Comparison of ENCODE assay signal across 10 mouse cellular contexts in genomic region chrX:135958589-135959225, GRCm38 (mm10). TPM values are rescaled to one million over a fixed set of nuclear protein-coding genes. Genes with fewer than 3 reads are reported as not detected.
DNase-seq lines count a peak whose midpoint lies in the region; ATAC-seq and TF ChIP-seq lines count a peak whose summit lies in the region.
"Had no signal": no experiment of that assay in that cellular context is flagged by ENCODE, and none has a peak within 500 bp of the region (broad histone marks: within the 10 kb centered on the region; RNA-seq: fewer than 3 reads in every experiment).

No protein-coding gene starts in this region.

- TF ChIP-seq POLR2A in thymus, adult 2 months (IDR thresholded peaks at IDR 0.05; ENCODE audit: control insufficient read depth, extremely low read depth, insufficient read depth, low read length, poor library complexity), result no peak

- no peak overlapping the region for H3K9ac ChIP-seq in midbrain, embryonic 14.5 days (replicated peaks; ENCODE audit: low read length)
- no peak overlapping the region for H3K9ac ChIP-seq in heart, postnatal 0 days (replicated peaks; ENCODE audit: low read depth, low read length)
- H3K9ac ChIP-seq: limb, embryonic 13.5 days had no signal

- no peak for TF ChIP-seq EP300 in heart, postnatal 0 days (IDR thresholded peaks at IDR 0.05; ENCODE audit: low read depth)

- peak; percentile 0 for DNase-seq in heart, adult 8-10 months (ENCODE audit: low spot score)
- DNase-seq in heart, embryonic 10.5 days (ENCODE audit: low spot score), result no peak
- DNase-seq in midbrain, embryonic 14.5 days, result no peak
- no peak for DNase-seq in midbrain, embryonic 10.5 days (ENCODE audit: low spot score)
- DNase-seq in heart, postnatal 0 days (ENCODE audit: low spot score), result peak; percentile 24
- peak; percentile 58 for DNase-seq in skeletal muscle tissue, adult 2 months (ENCODE audit: low read depth, low spot score)
- DNase-seq in thymus, adult 2 months, result no peak
- DNase-seq: adrenal gland, postnatal 25 days had no signal

- H3K36me3 ChIP-seq in heart, embryonic 10.5 days, result no peaks in the 10 kb centered on the region
- no peaks in the 10 kb centered on the region for H3K36me3 ChIP-seq in midbrain, embryonic 14.5 days (ENCODE audit: control insufficient read depth, insufficient read depth, low read length)
- no peaks in the 10 kb centered on the region for H3K36me3 ChIP-seq in midbrain, embryonic 10.5 days
- no peaks in the 10 kb centered on the region for H3K36me3 ChIP-seq in heart, postnatal 0 days (replicated peaks; ENCODE audit: control insufficient read depth, insufficient read depth, low read length)
- H3K36me3 ChIP-seq in thymus, adult 2 months (ENCODE audit: control insufficient read depth, insufficient read depth, low read length), result no peaks in the 10 kb centered on the region
- H3K36me3 ChIP-seq: limb, embryonic 13.5 days had no signal

- no peak overlapping the region for H3K4me2 ChIP-seq in midbrain, embryonic 14.5 days (ENCODE audit: low read length)
- no peak overlapping the region for H3K4me2 ChIP-seq in heart, postnatal 0 days (ENCODE audit: low read depth, low read length)
- H3K4me2 ChIP-seq: limb, embryonic 13.5 days had no signal

- H3K4me1 ChIP-seq in heart, embryonic 10.5 days, result peaks cover 3% of the 10 kb centered on the region; the same call in 1 of the 2 replicates
- H3K4me1 ChIP-seq in midbrain, embryonic 14.5 days (ENCODE audit: control insufficient read depth, insufficient read depth, low read length), result peaks cover 5% of the 10 kb centered on the region
- peaks cover 10% of the 10 kb centered on the region for H3K4me1 ChIP-seq in midbrain, embryonic 10.5 days
- H3K4me1 ChIP-seq in heart, postnatal 0 days (ENCODE audit: control insufficient read depth, insufficient read depth), result no peaks in the 10 kb centered on the region
- no peaks in the 10 kb centered on the region for H3K4me1 ChIP-seq in thymus, adult 2 months (replicated peaks; ENCODE audit: control insufficient read depth, insufficient read depth, low read length)
- H3K4me1 ChIP-seq: limb, embryonic 13.5 days had no signal

- no peak overlapping the region for H3K27ac ChIP-seq in heart, embryonic 10.5 days
- peak overlapping the region; percentile 92 for H3K27ac ChIP-seq in midbrain, embryonic 14.5 days (replicated peaks; ENCODE audit: low read depth, low read length)
- H3K27ac ChIP-seq in midbrain, embryonic 10.5 days (replicated peaks), result no peak overlapping the region
- peak overlapping the region; percentile 70 for H3K27ac ChIP-seq in heart, postnatal 0 days (ENCODE audit: low read depth)
- no peak overlapping the region for H3K27ac ChIP-seq in thymus, adult 2 months (ENCODE audit: control insufficient read depth, insufficient read depth, low read length)
- H3K27ac ChIP-seq: kidney, postnatal 0 days; limb, embryonic 13.5 days had no signal

- H3K9me3 ChIP-seq in heart, embryonic 10.5 days, result no peaks in the 10 kb centered on the region
- H3K9me3 ChIP-seq in midbrain, embryonic 14.5 days (ENCODE audit: control insufficient read depth, low read length), result no peaks in the 10 kb centered on the region
- no peaks in the 10 kb centered on the region for H3K9me3 ChIP-seq in midbrain, embryonic 10.5 days (replicated peaks)
- H3K9me3 ChIP-seq in heart, postnatal 0 days (replicated peaks; ENCODE audit: control insufficient read depth, low read length), result no peaks in the 10 kb centered on the region
- H3K9me3 ChIP-seq: limb, embryonic 13.5 days had no signal

- H3K27me3 ChIP-seq in heart, embryonic 10.5 days (ENCODE audit: insufficient read depth, poor library complexity, severe bottlenecking), result no peaks in the 10 kb centered on the region
- no peaks in the 10 kb centered on the region for H3K27me3 ChIP-seq in midbrain, embryonic 14.5 days (ENCODE audit: control insufficient read depth, insufficient read depth, low read length)
- peaks cover 4% of the 10 kb centered on the region; the same call in 1 of the 2 replicates for H3K27me3 ChIP-seq in midbrain, embryonic 10.5 days (ENCODE audit: low read depth, poor library complexity, severe bottlenecking)
- H3K27me3 ChIP-seq in heart, postnatal 0 days (ENCODE audit: control insufficient read depth, insufficient read depth, low read length), result no peaks in the 10 kb centered on the region
- no peaks in the 10 kb centered on the region for H3K27me3 ChIP-seq in thymus, adult 2 months (ENCODE audit: control insufficient read depth, insufficient read depth, low read length)
- H3K27me3 ChIP-seq: limb, embryonic 13.5 days had no signal

- 57% methylated on average over 7 of the region's 7 CpGs for WGBS in heart, embryonic 10.5 days
- 85% methylated on average over 7 of the region's 7 CpGs for WGBS in midbrain, embryonic 14.5 days
- WGBS in midbrain, embryonic 10.5 days, result 86% methylated on average over 7 of the region's 7 CpGs
- WGBS in heart, postnatal 0 days, result 43% methylated on average over 7 of the region's 7 CpGs
- WGBS in thymus, adult 2 months, result 95% methylated on average over 7 of the region's 7 CpGs

- no peak overlapping the region for H3K4me3 ChIP-seq in heart, embryonic 10.5 days
- H3K4me3 ChIP-seq in midbrain, embryonic 14.5 days (replicated peaks; ENCODE audit: low read depth, low read length), result no peak overlapping the region
- no peak overlapping the region for H3K4me3 ChIP-seq in midbrain, embryonic 10.5 days
- no peak overlapping the region for H3K4me3 ChIP-seq in heart, postnatal 0 days (ENCODE audit: low read depth, low read length)
- no peak overlapping the region for H3K4me3 ChIP-seq in thymus, adult 2 months (ENCODE audit: control insufficient read depth, insufficient read depth, low read length)
- H3K4me3 ChIP-seq: limb, embryonic 13.5 days had no signal

- ATAC-seq in midbrain, embryonic 14.5 days (ENCODE audit: low FRiP score, low TSS enrichment), result no peak
- peak; percentile 86 for ATAC-seq in heart, postnatal 0 days (ENCODE audit: insufficient read depth, low read depth)

- TF ChIP-seq CTCF in heart, postnatal 0 days (IDR thresholded peaks at IDR 0.05; ENCODE audit: low read depth), result no peak
- no peak for TF ChIP-seq CTCF in thymus, adult 2 months (IDR thresholded peaks at IDR 0.05; ENCODE audit: borderline replicate concordance, control insufficient read depth, extremely low read depth, insufficient read depth, low read length, poor library complexity)

RNA-seq across cellular contexts. Expression of gene Arxes2, which starts 34.9 kb away (rescaled TPM):
- total RNA-seq in heart, adult 8-10 months (2022), result 1 to 10 TPM in 2 of 4 experiments, under 1 TPM in 2; 0.43 to 1.2 (median 0.91) TPM
- polyA plus RNA-seq in heart, embryonic 10.5 days (2016; fragmentation: Nextera tagmentation; extraction: Ambion mirVana), result 92.5 and 109 TPM in 2 replicates
- 312 and 337 TPM in 2 replicates for polyA plus RNA-seq in midbrain, embryonic 14.5 days (2014; fragmentation: Nextera tagmentation; extraction: Ambion mirVana)
- polyA plus RNA-seq in midbrain, embryonic 10.5 days (2016; fragmentation: Nextera tagmentation; extraction: Ambion mirVana), result 117 TPM in 2 replicates
- total RNA-seq in heart, postnatal 0 days (2014; rRNA removed; ENCODE audit: low replicate concordance), result 14.9 and 31.1 TPM in 2 replicates
- polyA plus RNA-seq in heart, postnatal 0 days (2015; fragmentation: Nextera tagmentation; extraction: Ambion mirVana), result 37.5 and 37.7 TPM in 2 replicates
- 4.8 and 6.2 TPM in 2 replicates for polyA plus RNA-seq in thymus, adult 2 months (2012; rRNA removed)

Comparison
In these comparisons a context has a peak if more than half of its experiments do, and no peak if none do; other contexts are left out.
1. DNase-seq: peak in heart, adult 8-10 months (single experiment), heart, postnatal 0 days (single experiment) and skeletal muscle tissue, adult 2 months (single experiment); none in heart, embryonic 10.5 days (single experiment), midbrain, embryonic 14.5 days (single experiment), midbrain, embryonic 10.5 days (single experiment) and thymus, adult 2 months (single experiment).
2. H3K27ac ChIP-seq: peak in midbrain, embryonic 14.5 days (single experiment) and heart, postnatal 0 days (single experiment); none in heart, embryonic 10.5 days (single experiment), midbrain, embryonic 10.5 days (single experiment) and thymus, adult 2 months (single experiment).